Mouse (Mus musculus): ENCODE measurements around the gene Cobl. TPM values are rescaled to one million over a fixed set of nuclear protein-coding genes. Genes with fewer than 3 reads are reported as not detected.

Cobl gene
- total RNA-seq (2023), result not detected

DNA sequence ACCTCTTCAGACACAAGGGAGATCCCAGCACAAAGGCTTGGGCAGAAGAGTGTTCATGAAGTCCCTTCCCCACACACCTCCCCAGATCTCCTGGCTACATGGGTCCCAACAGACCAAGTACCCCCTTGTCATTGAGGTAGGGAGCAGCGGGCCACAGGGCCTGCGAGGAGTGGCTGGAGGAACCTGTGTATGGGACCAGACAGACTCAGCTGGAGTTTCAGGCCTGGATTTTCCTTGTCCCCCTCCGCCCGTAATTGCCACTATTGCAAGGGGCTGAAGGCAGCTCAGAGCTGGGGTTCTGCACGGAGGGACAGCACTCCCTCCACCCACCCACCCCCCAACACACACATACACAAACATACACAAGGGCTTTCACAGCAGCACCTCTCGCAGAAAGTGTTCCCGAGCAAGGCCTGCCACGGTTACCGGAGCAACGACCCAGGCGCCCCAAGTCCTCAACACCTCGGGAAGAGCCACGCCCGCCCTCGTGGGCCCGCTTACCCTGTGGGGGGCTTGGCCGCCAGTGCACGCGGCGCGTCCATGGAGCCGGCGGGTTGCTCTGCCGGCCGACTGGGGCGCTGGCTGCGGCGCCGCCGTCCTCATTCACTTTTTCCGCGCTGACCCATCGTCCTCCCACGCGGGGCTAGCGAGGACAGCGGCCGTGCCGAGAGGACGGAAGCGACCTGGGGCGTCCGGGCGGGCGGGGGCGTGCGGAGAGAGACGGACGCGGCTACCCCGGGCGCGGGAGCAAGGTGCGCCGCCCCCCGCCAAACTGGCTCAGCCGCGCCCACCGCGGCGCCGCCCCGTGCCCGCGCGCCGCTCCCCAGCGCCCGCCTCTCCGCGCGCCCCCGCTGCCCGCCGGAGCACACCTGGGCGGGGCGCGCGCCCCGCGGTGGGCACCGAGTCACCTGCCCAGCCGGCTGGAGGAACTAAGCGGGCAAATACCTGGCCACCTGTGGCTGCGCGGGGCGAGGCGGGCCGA is at the start of gene Cobl:
Gene Cobl, minus strand, starts transcription at position 780 of the 982 bp plus-strand sequence.

